Mouse (Mus musculus): ENCODE data around the gene Nat14. TPM values are rescaled to one million over a fixed set of nuclear protein-coding genes. Genes with fewer than 3 reads are reported as not detected.
A peak's percentile ranks its signal among the peaks of the same experiment; 100 is the strongest.

The Nat14 gene
- total RNA-seq, 2 experiments from 2014 or later = 9.9 to 10.1 TPM

GRCm38 (mm10) chr7:4947855-4948254, 26.0 kb downstream of the Nat14 start:
- no peak for DNase-seq (ENCODE audit: low spot score in 2 of 2)

- DNase-seq (ENCODE audit: low spot score in 2 of 2) = no peak
Measured at GRCm38 (mm10) chr7:4948386-4948785, 26.6 kb downstream of the Nat14 start.

GRCm38 (mm10) chr7:4950561-4951342, 28.9 kb downstream of the Nat14 start:
- DNase-seq (ENCODE audit: low spot score in 2 of 2) = no peak

GRCm38 (mm10) chr7:4953815-4954445, 32.1 kb downstream of the Nat14 start:
- no peak for DNase-seq (ENCODE audit: low spot score in 2 of 2)

GRCm38 (mm10) chr7:4957361-4957760, 35.5 kb downstream of the Nat14 start:
- no peak for DNase-seq (ENCODE audit: low spot score in 2 of 2)

- no peak for DNase-seq (ENCODE audit: low spot score in 2 of 2)
Measured at GRCm38 (mm10) chr7:4963527-4963926, 41.7 kb downstream of the Nat14 start.

GRCm38 (mm10) chr7:4964272-4964671, 42.4 kb downstream of the Nat14 start, which contains the start of gene Sbk2:
TSS of gene Sbk2 (minus strand) at chr7:4964406.
- peak; percentile 53 to 73 for DNase-seq (ENCODE audit: low spot score in 2 of 2)

GRCm38 (mm10) chr7:4964988-4965387, 43.2 kb downstream of the Nat14 start:
- no peak for DNase-seq (ENCODE audit: low spot score in 2 of 2)

- no peak for DNase-seq (ENCODE audit: low spot score in 2 of 2)
Measured at GRCm38 (mm10) chr7:4971068-4971467, 49.2 kb downstream of the Nat14 start, which contains the start of gene Sbk3. TSS of gene Sbk3 (minus strand) at chr7:4971168.

- DNase-seq (ENCODE audit: low spot score in 2 of 2) = no peak
Measured at GRCm38 (mm10) chr7:4971710-4972109, 49.9 kb downstream of the Nat14 start.

GRCm38 (mm10) chr7:4972321-4973047, 50.7 kb downstream of the Nat14 start:
- DNase-seq (ENCODE audit: low spot score in 2 of 2) = peak in 1 of 2 experiments; percentile 32

Other genes starting within 250 kb of the Nat14 start
- gene Hspbp1, start 237.0 kb upstream of the Nat14 start, total RNA-seq (2021) = 10 to 100 TPM; 41.3 to 43.6 TPM
- gene Brsk1, start 231.4 kb upstream of the Nat14 start, total RNA-seq (2021) = 10 to 100 TPM; 14.4 to 17.0 TPM
- under 1 TPM; 0.11 to 0.25 TPM for gene Tmem150b, start 196.8 kb upstream of the Nat14 start, total RNA-seq (2021)
- 10 to 100 TPM; 89.8 to 94.8 TPM for gene Kmt5c, start 181.9 kb upstream of the Nat14 start, total RNA-seq (2021)
- 10 to 100 TPM; 36.6 to 40.4 TPM for gene Cox6b2, start 168.9 kb upstream of the Nat14 start, total RNA-seq (2021)
- gene Fam71e2, start 150.7 kb upstream of the Nat14 start, total RNA-seq (2021) = not detected
- under 1 TPM; 0.14 to 0.31 TPM for gene Il11, start 139.2 kb upstream of the Nat14 start, total RNA-seq (2021)
- gene Tmem190, start 139.1 kb upstream of the Nat14 start, total RNA-seq (2021) = not detected
- 1 to 10 TPM; 7.1 to 9.0 TPM for gene Tmem238, start 132.4 kb upstream of the Nat14 start, total RNA-seq (2021)
- 1,000 to 10,000 TPM; 1,263 to 1,302 TPM for gene Rpl28, start 129.2 kb upstream of the Nat14 start, total RNA-seq (2021)
- gene Ube2s, start 109.4 kb upstream of the Nat14 start, total RNA-seq (2021) = 100 to 1,000 TPM; 140 to 156 TPM
- gene Shisa7, start 77.3 kb upstream of the Nat14 start, total RNA-seq (2021) = 1 to 10 TPM; 4.4 to 6.1 TPM
- gene Isoc2b, start 51.8 kb upstream of the Nat14 start, total RNA-seq (2021) = 10 to 100 TPM; 11.6 to 16.4 TPM
- gene Isoc2a, start 44.9 kb upstream of the Nat14 start, total RNA-seq (2021) = 10 to 100 TPM; 22.6 to 22.8 TPM
- gene Gm36210, start 15.5 kb upstream of the Nat14 start, total RNA-seq (2021) = under 1 TPM in 1 of 2 experiments, not detected in 1; 0.39 TPM
- 10 to 100 TPM; 24.4 to 26.9 TPM for gene Zfp628, start 6.8 kb upstream of the Nat14 start, total RNA-seq (2021)
- gene Ssc5d, start 3.8 kb downstream of the Nat14 start, total RNA-seq (2021) = 10 to 100 TPM; 11.8 to 12.1 TPM
- under 1 TPM; 0.50 to 0.90 TPM for gene Sbk2, start 42.4 kb downstream of the Nat14 start, total RNA-seq (2021)
- under 1 TPM; 0.20 to 0.28 TPM for gene Sbk3, start 49.1 kb downstream of the Nat14 start, total RNA-seq (2021)
- gene Zfp579, start 74.1 kb downstream of the Nat14 start, total RNA-seq (2021) = 10 to 100 TPM; 34.1 to 35.2 TPM
- gene Zfp524, start 92.4 kb downstream of the Nat14 start, total RNA-seq (2021) = 10 to 100 TPM; 10.6 to 11.1 TPM
- 10 to 100 TPM; 39.6 to 40.5 TPM for gene Fiz1, start 92.7 kb downstream of the Nat14 start, total RNA-seq (2021)
- not detected for gene Gm44973, start 93.5 kb downstream of the Nat14 start, total RNA-seq (2021)
- gene Zfp865, start 98.3 kb downstream of the Nat14 start, total RNA-seq (2021) = 10 to 100 TPM; 40.1 to 41.8 TPM
- gene Ccdc106, start 98.5 kb downstream of the Nat14 start, total RNA-seq (2021) = 1 to 10 TPM; 2.7 to 4.4 TPM
- not detected for gene 4632433K11Rik, start 112.1 kb downstream of the Nat14 start, total RNA-seq (2021)
- gene Zfp784, start 116.4 kb downstream of the Nat14 start, total RNA-seq (2021) = 1 to 10 TPM; 7.0 to 7.1 TPM
- 10 to 100 TPM; 19.9 to 23.6 TPM for gene Zfp580, start 129.5 kb downstream of the Nat14 start, total RNA-seq (2021)
- gene U2af2, start 140.1 kb downstream of the Nat14 start, total RNA-seq (2021) = 100 to 1,000 TPM; 207 to 230 TPM
- 100 to 1,000 TPM; 166 to 167 TPM for gene Epn1, start 158.2 kb downstream of the Nat14 start, total RNA-seq (2021)
- gene Rfpl4, start 194.9 kb downstream of the Nat14 start, total RNA-seq (2021) = not detected
- 1 to 10 TPM in 1 of 2 experiments, under 1 TPM in 1; 0.82 to 1.0 TPM for gene Rasl2-9, start 203.9 kb downstream of the Nat14 start, total RNA-seq (2021)
- not detected for gene Vmn1r55, start 227.6 kb downstream of the Nat14 start, total RNA-seq (2021)